Mouse (Mus musculus) midbrain, embryonic 13.5 days (tissue): Measurements from ENCODE around the gene 1810043G02Rik. TPM values are rescaled to one million over a fixed set of nuclear protein-coding genes. Genes with fewer than 3 reads are reported as not detected.
"Not testable (repeated sequence)": the region's sequence is repeated elsewhere in the genome, so short reads cannot be mapped to it uniquely, and the experiment has no call there.

Source experiments
- ATAC-seq: fragments of 200-750 bp; cut with Nextera tagmentation; 2 replicates; pipeline ENCODE4 v1.8.0; 2017; ENCODE audit warnings: mild to moderate bottlenecking, moderate TSS enrichment, moderate library complexity
- H3K27ac ChIP-seq: fragments of 300-500 bp; sonication (generic); 2 replicates; pipeline ENCODE4 v1.5.1; 2015; ENCODE audit warnings: inconsistent platforms, mild to moderate bottlenecking, moderate library complexity
- H3K27me3 ChIP-seq: fragments of 300-500 bp; sonication (generic); 2 replicates; pipeline ENCODE4 v1.6.1; 2015; ENCODE audit warnings: mild to moderate bottlenecking, inconsistent platforms
- H3K36me3 ChIP-seq: fragments of 300-500 bp; sonication (generic); 2 replicates; pipeline ENCODE4 v1.6.1; 2015; ENCODE audit warnings: mild to moderate bottlenecking, inconsistent platforms
- H3K4me1 ChIP-seq: fragments of 300-500 bp; sonication (generic); replicated peaks from 2 replicates; pipeline ENCODE4 v1.6.1; 2015; ENCODE audit warnings: inconsistent platforms
- H3K4me2 ChIP-seq: fragments of 300-500 bp; sonication (generic); replicated peaks from 2 replicates; pipeline ENCODE4 v1.6.1; 2015; ENCODE audit warnings: moderate library complexity, mild to moderate bottlenecking, inconsistent platforms
- H3K4me3 ChIP-seq: fragments of 300-500 bp; sonication (generic); replicated peaks from 2 replicates; pipeline ENCODE4 v1.5.1; 2015; ENCODE audit warnings: mild to moderate bottlenecking, inconsistent platforms
- H3K9ac ChIP-seq: fragments of 300-500 bp; sonication (generic); replicated peaks from 2 replicates; pipeline ENCODE4 v1.6.1; 2015; ENCODE audit warnings: mild to moderate bottlenecking, inconsistent platforms
- H3K9me3 ChIP-seq: fragments of 300-500 bp; sonication (generic); 2 replicates; pipeline ENCODE4 v1.6.1; 2016; ENCODE audit warnings: mild to moderate bottlenecking, inconsistent platforms
- WGBS: fragments of 180-500 bp; shearing (Covaris S2); methylation state at CpG from one replicate; pipeline ENCODE4 v1.1.7; 2015; 5-methylcytosine and 5-hydroxymethylcytosine counted together
- polyA plus RNA-seq: library from polyadenylated mRNA; unstranded; fragments of >200 nt; fragmentation: Nextera tagmentation; extraction: Ambion mirVana; gene quantifications from 2 replicates; pipeline ENCODE4 v1.2.1, GENCODE M21; 2015

1810043G02Rik gene
- polyA plus RNA-seq, 1 experiment from 2014 or later = 36.8 TPM

- Histone ChIP-seq H3K27ac (0 out of 2 replicates have a peak overlapping the region, but pooled peaks have one; percentile 35), H3K4me3 (peak overlapping the region; percentile 81), H3K9me3 (no peaks in the 10 kb centered on the region), H3K9ac (peak overlapping the region; percentile 89), H3K4me1 (peaks cover 36% of the 10 kb centered on the region), H3K4me2 (peak overlapping the region; percentile 87), H3K27me3 (0 out of 2 replicates have a peak, but pooled peaks cover 2% of the 10 kb centered on the region), H3K36me3 (no peaks in the 10 kb centered on the region)
- 81% methylated on average over 3 of the region's 3 CpGs for WGBS
- no peak for ATAC-seq
These were observed 29.8 kb downstream of the 1810043G02Rik start for GRCm38 (mm10) chr10:78008169-78008568.

DNA sequence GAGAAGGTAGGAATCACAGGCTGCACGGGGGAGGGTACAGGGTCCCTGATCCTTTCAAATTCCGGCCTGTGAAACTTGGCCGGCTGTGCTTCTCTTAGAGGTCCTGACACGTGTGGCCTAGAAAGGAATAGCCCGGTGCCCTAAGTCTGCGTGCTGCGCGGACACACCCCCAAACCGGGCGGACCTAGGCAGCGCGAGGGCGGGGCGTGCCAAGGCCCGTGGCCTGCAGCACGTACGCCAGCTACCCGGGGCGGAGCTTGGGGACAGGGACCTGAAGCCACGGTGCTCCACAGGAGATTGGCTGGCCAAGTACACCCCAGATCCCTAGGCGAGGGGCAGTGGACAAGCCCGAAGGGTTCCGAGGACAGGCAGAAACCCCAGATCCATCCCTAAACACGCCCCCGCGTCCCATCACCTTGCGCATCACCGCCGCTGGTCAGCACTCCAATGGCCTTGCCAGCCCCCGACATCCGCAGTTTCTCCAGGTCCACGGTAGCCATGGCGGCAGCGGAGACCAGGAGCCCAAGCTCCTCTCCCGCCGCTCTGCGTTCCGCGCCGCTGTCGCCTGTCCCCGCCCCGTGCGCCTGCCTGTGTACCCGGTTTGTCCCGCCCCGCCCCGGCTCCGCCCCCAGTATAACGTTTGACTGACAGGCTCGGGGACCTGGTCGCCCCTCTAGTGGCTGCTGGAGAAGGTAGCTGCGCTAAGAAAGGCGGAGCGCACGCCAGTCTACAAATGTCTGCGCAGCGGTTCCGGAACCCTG lies 31.0 kb downstream of the 1810043G02Rik start:
- Histone ChIP-seq H3K4me2 (peak overlapping the region; percentile 87), H3K4me1 (peaks cover 36% of the 10 kb centered on the region), H3K9ac (peak overlapping the region; percentile 89), H3K9me3 (0 out of 2 replicates have a peak, but pooled peaks cover 2% of the 10 kb centered on the region), H3K4me3 (peak overlapping the region; percentile 81), H3K36me3 (no peaks in the 10 kb centered on the region), H3K27ac (peak overlapping the region; percentile 95), H3K27me3 (0 out of 2 replicates have a peak, but pooled peaks cover 2% of the 10 kb centered on the region)
- peak; percentile 96 for ATAC-seq
- under 1% methylated on average over 59 of the region's 59 CpGs for WGBS

- ATAC-seq = 0 out of 2 replicates have a peak, but pooled peaks have one; percentile 1
- H3K9me3 ChIP-seq = peaks cover 2% of the 10 kb centered on the region; the same call in 1 of the 2 replicates
- H3K4me3 ChIP-seq = peak within 1 kb of the TSS; percentile 81
- peak within 1 kb of the TSS; percentile 89 for H3K9ac ChIP-seq
- H3K4me1 ChIP-seq = peaks cover 36% of the 10 kb centered on the region
- H3K36me3 ChIP-seq = no peaks in the 10 kb centered on the region
- 0 out of 2 replicates have a peak, but pooled peaks cover 2% of the 10 kb centered on the region for H3K27me3 ChIP-seq
- H3K4me2 ChIP-seq = peak within 1 kb of the TSS; percentile 87
- peak within 1 kb of the TSS; percentile 95 for H3K27ac ChIP-seq
- WGBS = 0% methylated on average over 9 of the region's 9 CpGs
These were observed 31.6 kb downstream of the 1810043G02Rik start, which contains the start of gene Pfkl for GRCm38 (mm10) chr10:78009945-78010293. TSS of gene Pfkl (minus strand) at chr10:78010083.

- peak overlapping the region; percentile 87 for H3K4me2 ChIP-seq
- no peaks in the 10 kb centered on the region for H3K36me3 ChIP-seq
- H3K27me3 ChIP-seq = 0 out of 2 replicates have a peak, but pooled peaks cover 2% of the 10 kb centered on the region
- H3K4me3 ChIP-seq = no peak overlapping the region
- H3K9me3 ChIP-seq = peaks cover 2% of the 10 kb centered on the region; the same call in 1 of the 2 replicates
- ATAC-seq = no peak
- H3K27ac ChIP-seq = no peak overlapping the region
- 0 out of 2 replicates have a peak overlapping the region, but pooled peaks have one; percentile 37 for H3K9ac ChIP-seq
- 16% methylated on average over 10 of the region's 10 CpGs for WGBS
- H3K4me1 ChIP-seq = peaks cover 36% of the 10 kb centered on the region
These were observed 32.0 kb downstream of the 1810043G02Rik start for GRCm38 (mm10) chr10:78010335-78010734.

GRCm38 (mm10) chr10:78011116-78011515 lies 32.8 kb downstream of the 1810043G02Rik start:
- not testable (repeated sequence) for H3K27ac ChIP-seq, H3K9ac ChIP-seq, H3K4me3 ChIP-seq, H3K27me3 ChIP-seq, H3K36me3 ChIP-seq, H3K4me2 ChIP-seq, H3K9me3 ChIP-seq, ATAC-seq
- 98% methylated on average over 5 of the region's 5 CpGs for WGBS
- H3K4me1 ChIP-seq = peaks cover 30% of the 10 kb centered on the region

- Histone ChIP-seq H3K27ac (no peak overlapping the region), H3K36me3 (no peaks in the 10 kb centered on the region), H3K9ac (no peak overlapping the region), H3K27me3 (0 out of 2 replicates have a peak, but pooled peaks cover 2% of the 10 kb centered on the region), H3K4me3 (no peak overlapping the region), H3K4me2 (no peak overlapping the region), H3K4me1 (peaks cover 12% of the 10 kb centered on the region), H3K9me3 (peaks cover 2% of the 10 kb centered on the region; the same call in 1 of the 2 replicates)
- WGBS = 96% methylated on average over 18 of the region's 18 CpGs
- no peak for ATAC-seq
These were observed 34.6 kb downstream of the 1810043G02Rik start for GRCm38 (mm10) chr10:78012661-78013495.

GRCm38 (mm10) chr10:78015489-78015888 lies 37.2 kb downstream of the 1810043G02Rik start:
- Histone ChIP-seq H3K9ac (no peak overlapping the region), H3K4me1 (no peaks in the 10 kb centered on the region; the same call in 1 of the 2 replicates), H3K27ac (no peak overlapping the region), H3K36me3 (no peaks in the 10 kb centered on the region), H3K9me3 (peaks cover 2% of the 10 kb centered on the region; the same call in 1 of the 2 replicates), H3K27me3 (0 out of 2 replicates have a peak, but pooled peaks cover 2% of the 10 kb centered on the region), H3K4me2 (no peak overlapping the region), H3K4me3 (no peak overlapping the region)
- WGBS = 98% methylated on average over 1 of the region's 1 CpGs
- no peak for ATAC-seq

DNA sequence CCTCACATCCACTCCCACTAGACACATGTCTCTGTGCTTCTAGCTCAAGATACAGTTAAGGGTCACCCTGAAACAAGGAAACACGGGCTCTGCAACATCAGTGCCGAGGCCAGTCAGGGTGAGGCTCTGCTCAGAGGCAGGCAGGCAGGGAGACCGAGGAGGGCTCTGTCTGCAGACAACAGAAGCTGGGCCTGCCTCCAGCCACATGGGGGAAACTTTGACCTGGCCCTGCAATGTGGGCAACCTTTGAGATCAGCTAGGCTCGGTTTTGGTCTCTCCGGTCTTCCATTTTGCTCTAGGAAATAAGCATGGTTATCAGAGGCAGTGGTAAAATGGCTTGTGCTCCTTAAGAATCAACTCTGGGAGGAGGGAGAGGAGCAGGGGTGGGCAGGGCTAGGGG lies 38.0 kb downstream of the 1810043G02Rik start:
- Histone ChIP-seq H3K27me3 (no peaks in the 10 kb centered on the region), H3K4me2 (no peak overlapping the region), H3K27ac (no peak overlapping the region), H3K4me3 (no peak overlapping the region), H3K4me1 (no peaks in the 10 kb centered on the region), H3K9ac (no peak overlapping the region), H3K36me3 (no peaks in the 10 kb centered on the region), H3K9me3 (peaks cover 2% of the 10 kb centered on the region; the same call in 1 of the 2 replicates)
- WGBS = 56% methylated on average over 5 of the region's 5 CpGs
- no peak for ATAC-seq

GRCm38 (mm10) chr10:78018797-78019203 lies 40.5 kb downstream of the 1810043G02Rik start:
- Histone ChIP-seq H3K27ac (no peak overlapping the region), H3K9ac (no peak overlapping the region), H3K36me3 (no peaks in the 10 kb centered on the region), H3K27me3 (no peaks in the 10 kb centered on the region), H3K4me2 (peak overlapping the region; percentile 54), H3K9me3 (peaks cover 2% of the 10 kb centered on the region; the same call in 1 of the 2 replicates), H3K4me3 (peak overlapping the region; percentile 29), H3K4me1 (no peaks in the 10 kb centered on the region)
- WGBS = 21% methylated on average over 19 of the region's 19 CpGs
- ATAC-seq = peak; percentile 79

DNA sequence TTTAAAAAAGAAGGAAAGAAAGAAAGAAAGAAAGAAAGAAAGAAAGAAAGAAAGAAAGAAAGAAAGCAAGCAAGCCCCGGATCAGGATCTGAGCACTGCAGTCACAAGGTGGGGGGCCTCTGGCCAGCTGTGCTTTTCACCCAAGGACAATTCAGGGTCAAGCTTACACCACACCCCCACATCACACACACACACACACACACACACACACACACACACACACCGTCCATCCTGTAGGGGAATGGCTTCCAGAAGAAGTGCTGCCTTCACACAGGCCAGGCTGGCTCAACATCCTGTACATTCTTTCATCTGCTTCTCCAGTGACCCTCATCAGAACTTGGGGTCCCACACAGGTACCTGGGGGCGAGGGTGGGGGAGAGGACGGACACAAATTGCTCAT lies 41.0 kb downstream of the 1810043G02Rik start:
- Histone ChIP-seq H3K27ac (no peak overlapping the region), H3K4me1 (no peaks in the 10 kb centered on the region), H3K9ac (no peak overlapping the region), H3K9me3 (peaks cover 1% of the 10 kb centered on the region; the same call in 1 of the 2 replicates), H3K4me3 (no peak overlapping the region), H3K36me3 (no peaks in the 10 kb centered on the region), H3K27me3 (no peaks in the 10 kb centered on the region), H3K4me2 (no peak overlapping the region)
- 76% methylated on average over 4 of the region's 4 CpGs for WGBS
- peak; percentile 56; the same call in 1 of the 2 replicates for ATAC-seq

DNA sequence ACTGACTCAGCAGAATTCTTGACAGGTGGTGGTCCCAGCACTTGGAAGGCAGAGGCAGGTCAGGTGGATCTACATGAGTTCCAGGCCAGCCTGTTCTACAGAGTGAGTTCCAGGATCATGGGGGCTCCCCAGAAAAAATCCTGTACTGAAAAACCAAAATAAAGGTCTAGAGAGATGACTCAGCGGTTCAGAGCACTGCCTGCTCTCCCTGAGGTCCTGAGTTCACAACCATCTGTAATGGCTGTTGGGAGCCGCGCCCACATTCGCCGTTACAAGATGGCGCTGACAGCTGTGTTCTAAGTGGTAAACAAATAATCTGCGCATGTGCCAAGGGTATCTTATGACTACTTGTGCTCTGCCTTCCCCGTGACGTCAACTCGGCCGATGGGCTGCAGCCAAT lies 41.7 kb downstream of the 1810043G02Rik start:
- ATAC-seq, H3K27me3 ChIP-seq, H3K27ac ChIP-seq, H3K9me3 ChIP-seq, H3K9ac ChIP-seq, H3K4me2 ChIP-seq, H3K36me3 ChIP-seq, H3K4me1 ChIP-seq, H3K4me3 ChIP-seq: not testable (repeated sequence)
- WGBS = 97% methylated on average over 7 of the region's 11 CpGs
